In genomic region chr12:109053020-109053806, GRCm38 (mm10) we compare ENCODE assay signal across 10 mouse cellular contexts. TPM values are rescaled to one million over a fixed set of nuclear protein-coding genes. Genes with fewer than 3 reads are reported as not detected.
A peak's percentile ranks its signal among the peaks of the same experiment; 100 is the strongest.
DNase-seq lines count a peak whose midpoint lies in the region; ATAC-seq and TF ChIP-seq lines count a peak whose summit lies in the region.
"Had no signal": no experiment of that assay in that cellular context is flagged by ENCODE, and none has a peak within 500 bp of the region (broad histone marks: within the 10 kb centered on the region; RNA-seq: fewer than 3 reads in every experiment).

No protein-coding gene starts in this region.

- H3K9ac ChIP-seq in heart, embryonic 11.5 days (ENCODE audit: low read depth, low read length) = no peak overlapping the region
- no peak overlapping the region for H3K9ac ChIP-seq in liver, embryonic 16.5 days (ENCODE audit: low read depth, low read length)

- under 1% methylated on average over 84 of the region's 105 CpGs for WGBS in heart, embryonic 11.5 days (ENCODE audit: insufficient replicate concordance)
- under 1% methylated on average over 101 of the region's 105 CpGs for WGBS in liver, embryonic 16.5 days (ENCODE audit: insufficient replicate concordance)

- ATAC-seq in heart, embryonic 11.5 days (replicated peaks; ENCODE audit: insufficient number of reproducible peaks, low FRiP score, low TSS enrichment) = no peak; the same call in 1 of the 2 replicates
- no peak for ATAC-seq in G1E (ENCODE audit: extremely low read depth, insufficient number of reproducible peaks, low FRiP score, poor library complexity, severe bottlenecking)
- peak; percentile 5; the same call in 1 of the 2 replicates for ATAC-seq in granulocyte monocyte progenitor cell, adult 5-6 weeks (replicated peaks; ENCODE audit: poor library complexity, severe bottlenecking)
- no peak for ATAC-seq in liver, embryonic 16.5 days (ENCODE audit: low read depth)

- no peak for TF ChIP-seq CTCF in G1E (IDR thresholded peaks at IDR 0.05; ENCODE audit: low read depth, low read length)

- no peaks in the 10 kb centered on the region for H3K9me3 ChIP-seq in heart, embryonic 11.5 days (replicated peaks; ENCODE audit: control insufficient read depth, low read length)
- H3K9me3 ChIP-seq in G1E (replicated peaks) = peaks cover 96% of the 10 kb centered on the region
- H3K9me3 ChIP-seq in liver, embryonic 16.5 days (replicated peaks; ENCODE audit: control insufficient read depth, low read length) = no peaks in the 10 kb centered on the region

- H3K4me3 ChIP-seq in heart, embryonic 11.5 days (ENCODE audit: low read depth, low read length) = peak overlapping the region; percentile 60
- peak overlapping the region; percentile 25; the same call in 1 of the 2 replicates for H3K4me3 ChIP-seq in G1E (ENCODE audit: low read depth, low read length)
- H3K4me3 ChIP-seq in liver, embryonic 16.5 days (ENCODE audit: low read depth, low read length) = peak overlapping the region; percentile 44
- H3K4me3 ChIP-seq: erythroblast, embryonic 14.5 days had no signal

- peaks cover 86% of the 10 kb centered on the region for H3K27me3 ChIP-seq in heart, embryonic 11.5 days (ENCODE audit: control insufficient read depth, insufficient read depth, low read length)
- H3K27me3 ChIP-seq in G1E (ENCODE audit: insufficient read depth, low read length) = no peaks in the 10 kb centered on the region; the same call in 1 of the 2 replicates
- peaks cover 53% of the 10 kb centered on the region for H3K27me3 ChIP-seq in liver, embryonic 16.5 days (ENCODE audit: control insufficient read depth, insufficient read depth, low read depth, low read length)
- H3K27me3 ChIP-seq: CH12.LX had no signal

- H3K4me2 ChIP-seq in heart, embryonic 11.5 days = peak overlapping the region; percentile 94
- H3K4me2 ChIP-seq in liver, embryonic 16.5 days (ENCODE audit: low read depth, low read length) = peak overlapping the region; percentile 42

- no peaks in the 10 kb centered on the region for H3K36me3 ChIP-seq in heart, embryonic 11.5 days (ENCODE audit: control insufficient read depth, insufficient read depth, low read length)
- H3K36me3 ChIP-seq in G1E (replicated peaks) = no peaks in the 10 kb centered on the region
- no peaks in the 10 kb centered on the region for H3K36me3 ChIP-seq in liver, embryonic 16.5 days (ENCODE audit: control insufficient read depth, insufficient read depth)

- peaks cover 6% of the 10 kb centered on the region; the same call in 1 of the 2 replicates for H3K4me1 ChIP-seq in heart, embryonic 11.5 days (ENCODE audit: control insufficient read depth, insufficient read depth, low read length)
- no peaks in the 10 kb centered on the region for H3K4me1 ChIP-seq in G1E (ENCODE audit: insufficient read depth, low read depth, low read length)
- H3K4me1 ChIP-seq in liver, embryonic 16.5 days (ENCODE audit: control insufficient read depth, low read depth, low read length) = no peaks in the 10 kb centered on the region

- no peak for DNase-seq in heart, adult 8-10 months (ENCODE audit: low spot score)
- no peak for DNase-seq in G1E (ENCODE audit: low spot score)
- no peak for DNase-seq in gastrocnemius, adult 8-10 months (ENCODE audit: low spot score in 2 of 2)
- no peak for DNase-seq in left cerebral cortex, adult 9 months (ENCODE audit: low spot score in 2 of 2)
- DNase-seq in left cerebral cortex, adult 8-10 months (ENCODE audit: low spot score in 2 of 2) = no peak

- H3K27ac ChIP-seq in heart, embryonic 11.5 days (ENCODE audit: low read depth, low read length) = no peak overlapping the region
- no peak overlapping the region for H3K27ac ChIP-seq in liver, embryonic 16.5 days (ENCODE audit: low read length)

RNA-seq across cellular contexts. Expression of gene Begain, which starts 14.8 kb away (rescaled TPM):
- polyA plus RNA-seq in heart, embryonic 11.5 days (2014; fragmentation: Nextera tagmentation; extraction: Ambion mirVana) = 1.7 and 2.2 TPM in 2 replicates
- total RNA-seq in heart, adult 8-10 months (2022) = under 1 TPM in 2 of 4 experiments, not detected in 2; 0.17 to 0.19 TPM
- total RNA-seq in G1E (2014; fragmentation: Nextera tagmentation) (not detected in 2 replicates), G1E (2017) (not detected in 2 replicates)
- polyA plus RNA-seq in G1E (2012) = not detected in 2 replicates
- total RNA-seq in granulocyte monocyte progenitor cell, adult 5-6 weeks (2014; fragmentation: Nextera tagmentation) = 0.47 TPM in 1 of 2 replicates, not detected in the other
- not detected in 2 replicates for total RNA-seq in granulocyte monocyte progenitor cell, adult 5-6 weeks (2017)
- polyA plus RNA-seq in liver, embryonic 16.5 days (2015; fragmentation: Nextera tagmentation; extraction: Ambion mirVana) = 0.50 and 0.66 TPM in 2 replicates
- total RNA-seq in gastrocnemius, adult 8-10 months (2022) = under 1 TPM in 2 of 4 experiments, not detected in 2; 0.13 to 0.31 TPM
- 100 to 1,000 TPM; 112 to 128 (median 121) TPM for total RNA-seq in left cerebral cortex, adult 8-10 months (2022)
- polyA plus RNA-seq: erythroblast, embryonic 14.5 days had no signal

Comparison
In these comparisons a context has a peak if more than half of its experiments do, and no peak if none do; other contexts are left out.
1. RNA of gene Begain, which starts 14.8 kb away (total RNA-seq): 112 to 128 TPM in left cerebral cortex, adult 8-10 months; 0.17 to 0.19 TPM in heart, adult 8-10 months, 0.13 to 0.31 TPM in gastrocnemius, adult 8-10 months, not detected in G1E and 0.47 TPM in granulocyte monocyte progenitor cell, adult 5-6 weeks; every median in the first group is over 10 times any median in the second.
2. Peak in every context shown above with its lines, with median percentiles within 50 percentile points of each other: H3K4me3 ChIP-seq.